Mouse (Mus musculus) midbrain, embryonic 10.5 days (tissue): ENCODE data around the gene Palld. TPM values are rescaled to one million over a fixed set of nuclear protein-coding genes. Genes with fewer than 3 reads are reported as not detected.

Experiments used
- DNase-seq: peaks from one replicate; pipeline ENCODE4 v3.0.0-alpha.2; 2017; ENCODE audit warnings: low spot score
- H3K27ac ChIP-seq: fragments of 300-500 bp; sonication (generic); replicated peaks from 2 replicates; pipeline ENCODE4 v1.5.1; 2016; ENCODE audit warnings: mild to moderate bottlenecking
- H3K27me3 ChIP-seq: fragments of 300-500 bp; sonication (generic); 2 replicates; pipeline ENCODE4 v1.6.1; 2016; ENCODE audit warnings: low read depth, mild to moderate bottlenecking; ENCODE audit not compliant: poor library complexity, severe bottlenecking
- H3K36me3 ChIP-seq: fragments of 300-500 bp; sonication (generic); 2 replicates; pipeline ENCODE4 v1.6.1; 2016; ENCODE audit warnings: mild to moderate bottlenecking, moderate library complexity
- H3K4me1 ChIP-seq: fragments of 300-500 bp; sonication (generic); 2 replicates; pipeline ENCODE4 v1.6.1; 2016
- H3K4me3 ChIP-seq: fragments of 300-500 bp; sonication (generic); 2 replicates; pipeline ENCODE4 v1.5.1; 2016; ENCODE audit warnings: mild to moderate bottlenecking, moderate library complexity
- H3K9me3 ChIP-seq: fragments of 300-500 bp; sonication (generic); replicated peaks from 2 replicates; pipeline ENCODE4 v1.6.1; 2016; ENCODE audit warnings: mild to moderate bottlenecking
- WGBS: fragments of 180-500 bp; shearing (Covaris S2); methylation state at CpG from one replicate; pipeline ENCODE4 v1.1.7; 2016; 5-methylcytosine and 5-hydroxymethylcytosine counted together
- polyA plus RNA-seq: library from polyadenylated mRNA; unstranded; fragments of >200 nt; fragmentation: Nextera tagmentation; extraction: Ambion mirVana; gene quantifications from 2 replicates; pipeline ENCODE4 v1.2.1, GENCODE M21; 2016

Palld gene
- polyA plus RNA-seq, 1 experiment from 2014 or later = 58.2 TPM

- WGBS = 80% methylated on average over 13 of the region's 13 CpGs
- no peak for DNase-seq
- H3K4me1 ChIP-seq = 0 out of 2 replicates have a peak, but pooled peaks cover 4% of the 10 kb centered on the region
- H3K27ac ChIP-seq = no peak overlapping the region
- no peaks in the 10 kb centered on the region for H3K9me3 ChIP-seq
- no peaks in the 10 kb centered on the region for H3K36me3 ChIP-seq
- no peaks in the 10 kb centered on the region for H3K27me3 ChIP-seq
- H3K4me3 ChIP-seq = no peak overlapping the region
Observed at GRCm38 (mm10) chr8:61908303-61909215, 6.1 kb upstream of the Palld start.

DNA sequence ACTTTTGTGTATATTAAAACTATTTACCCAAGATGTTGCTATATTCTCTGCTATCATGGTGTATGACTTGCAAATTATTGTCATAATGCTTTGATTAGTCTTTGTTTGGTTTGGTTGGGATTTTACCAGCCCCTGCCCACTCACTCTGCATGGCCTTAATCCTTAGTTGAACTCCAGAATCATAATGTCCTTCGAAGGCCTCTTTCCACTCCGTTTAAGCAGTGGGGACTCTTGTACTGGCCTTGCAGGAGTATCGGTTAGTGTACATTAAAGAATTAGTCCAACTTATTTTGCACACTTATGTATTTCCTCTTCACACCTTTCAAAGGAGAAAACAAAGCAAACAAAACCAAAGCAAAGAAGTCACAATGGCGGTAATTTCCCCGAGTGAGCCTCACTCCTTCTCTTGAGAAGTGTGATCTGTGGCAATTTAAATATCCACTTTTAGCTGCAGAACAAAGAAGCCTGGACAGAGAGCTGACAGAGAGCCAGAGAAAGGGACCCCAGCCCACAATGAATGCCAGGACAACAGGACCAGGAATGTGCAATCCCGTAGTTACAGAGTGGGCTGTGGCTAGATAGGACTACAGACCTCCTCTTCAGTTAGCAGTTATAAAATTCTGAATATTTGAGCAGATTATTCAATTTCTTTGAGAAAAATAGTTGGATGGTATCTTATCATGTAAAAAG lies 1.3 kb downstream of the Palld start:
- H3K27me3 ChIP-seq = no peaks in the 10 kb centered on the region
- no peaks in the 10 kb centered on the region for H3K9me3 ChIP-seq
- H3K4me1 ChIP-seq = peaks cover 17% of the 10 kb centered on the region
- H3K27ac ChIP-seq = peak overlapping the region; percentile 84
- no peak overlapping the region for H3K4me3 ChIP-seq
- peak; percentile 49 for DNase-seq
- WGBS = 30% methylated on average over 6 of the region's 6 CpGs
- no peaks in the 10 kb centered on the region for H3K36me3 ChIP-seq

GRCm38 (mm10) chr8:61897402-61897801 lies 5.1 kb downstream of the Palld start:
- WGBS = 89% methylated on average over 1 of the region's 1 CpGs
- Histone ChIP-seq H3K4me3 (no peak overlapping the region), H3K4me1 (peaks cover 14% of the 10 kb centered on the region), H3K27ac (no peak overlapping the region), H3K27me3 (no peaks in the 10 kb centered on the region), H3K9me3 (no peaks in the 10 kb centered on the region), H3K36me3 (no peaks in the 10 kb centered on the region)
- no peak for DNase-seq

GRCm38 (mm10) chr8:61896742-61897141 lies 5.7 kb downstream of the Palld start:
- DNase-seq = no peak
- 92% methylated on average over 1 of the region's 1 CpGs for WGBS
- peaks cover 13% of the 10 kb centered on the region for H3K4me1 ChIP-seq
- H3K27me3 ChIP-seq = no peaks in the 10 kb centered on the region
- no peak overlapping the region for H3K27ac ChIP-seq
- H3K4me3 ChIP-seq = no peak overlapping the region
- H3K36me3 ChIP-seq = no peaks in the 10 kb centered on the region
- no peaks in the 10 kb centered on the region for H3K9me3 ChIP-seq

- no peaks in the 10 kb centered on the region for H3K36me3 ChIP-seq
- no peaks in the 10 kb centered on the region for H3K4me1 ChIP-seq
- no peak overlapping the region for H3K27ac ChIP-seq
- no peaks in the 10 kb centered on the region for H3K9me3 ChIP-seq
- H3K4me3 ChIP-seq = no peak overlapping the region
- 60% methylated on average over 2 of the region's 2 CpGs for WGBS
- no peaks in the 10 kb centered on the region for H3K27me3 ChIP-seq
- peak; percentile 39 for DNase-seq
Observed at GRCm38 (mm10) chr8:61894062-61894461, 8.4 kb downstream of the Palld start.

- Histone ChIP-seq H3K4me3 (no peak overlapping the region), H3K4me1 (no peaks in the 10 kb centered on the region), H3K27ac (no peak overlapping the region), H3K36me3 (no peaks in the 10 kb centered on the region), H3K27me3 (no peaks in the 10 kb centered on the region), H3K9me3 (no peaks in the 10 kb centered on the region)
- DNase-seq = no peak
- WGBS = 83% methylated on average over 7 of the region's 7 CpGs
Observed at GRCm38 (mm10) chr8:61877607-61878006, 24.9 kb downstream of the Palld start.

- WGBS = 11% methylated on average over 5 of the region's 5 CpGs
- Histone ChIP-seq H3K27me3 (no peaks in the 10 kb centered on the region), H3K4me3 (no peak overlapping the region), H3K4me1 (no peaks in the 10 kb centered on the region), H3K9me3 (no peaks in the 10 kb centered on the region), H3K36me3 (no peaks in the 10 kb centered on the region), H3K27ac (no peak overlapping the region)
- no peak for DNase-seq
Observed at GRCm38 (mm10) chr8:61875290-61875689, 27.2 kb downstream of the Palld start.

GRCm38 (mm10) chr8:61873994-61874393 lies 28.5 kb downstream of the Palld start:
- DNase-seq = peak; percentile 25
- no peaks in the 10 kb centered on the region for H3K4me1 ChIP-seq
- H3K36me3 ChIP-seq = no peaks in the 10 kb centered on the region
- no peaks in the 10 kb centered on the region for H3K9me3 ChIP-seq
- 39% methylated on average over 9 of the region's 9 CpGs for WGBS
- no peak overlapping the region for H3K27ac ChIP-seq
- H3K4me3 ChIP-seq = no peak overlapping the region
- H3K27me3 ChIP-seq = no peaks in the 10 kb centered on the region

GRCm38 (mm10) chr8:61868481-61868880 lies 34.0 kb downstream of the Palld start:
- no peak overlapping the region for H3K4me3 ChIP-seq
- 92% methylated on average over 3 of the region's 3 CpGs for WGBS
- no peaks in the 10 kb centered on the region for H3K4me1 ChIP-seq
- no peak overlapping the region for H3K27ac ChIP-seq
- no peak for DNase-seq
- no peaks in the 10 kb centered on the region for H3K9me3 ChIP-seq
- no peaks in the 10 kb centered on the region for H3K27me3 ChIP-seq
- no peaks in the 10 kb centered on the region for H3K36me3 ChIP-seq

DNA sequence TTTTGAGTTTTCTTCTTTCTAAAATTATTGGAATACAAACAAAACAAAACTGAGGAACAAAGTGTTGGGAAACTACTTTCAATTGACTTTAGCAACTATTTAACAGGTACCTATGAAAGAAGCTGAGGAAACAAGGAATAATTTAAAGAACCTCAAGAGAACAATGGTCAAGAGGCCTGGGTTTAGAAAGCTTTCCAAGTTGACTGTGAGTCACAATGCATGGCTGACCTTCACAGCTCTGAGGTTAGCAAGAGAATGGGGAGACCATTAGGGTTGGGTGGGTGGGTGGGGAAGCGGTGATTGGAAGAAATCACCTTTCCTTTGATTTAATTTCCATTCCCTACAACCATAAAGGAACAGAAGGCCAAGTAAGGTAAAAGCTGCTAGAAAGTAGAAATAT lies 35.6 kb downstream of the Palld start:
- Histone ChIP-seq H3K4me3 (no peak overlapping the region), H3K36me3 (no peaks in the 10 kb centered on the region), H3K9me3 (no peaks in the 10 kb centered on the region), H3K4me1 (no peaks in the 10 kb centered on the region), H3K27ac (no peak overlapping the region), H3K27me3 (no peaks in the 10 kb centered on the region)
- WGBS = 96% methylated on average over 1 of the region's 1 CpGs
- no peak for DNase-seq

- Histone ChIP-seq H3K4me1 (no peaks in the 10 kb centered on the region), H3K27me3 (no peaks in the 10 kb centered on the region), H3K9me3 (no peaks in the 10 kb centered on the region), H3K4me3 (no peak overlapping the region), H3K27ac (no peak overlapping the region), H3K36me3 (no peaks in the 10 kb centered on the region)
- DNase-seq = no peak
- 87% methylated on average over 7 of the region's 7 CpGs for WGBS
Observed at GRCm38 (mm10) chr8:61865365-61865764, 37.1 kb downstream of the Palld start.

GRCm38 (mm10) chr8:61851270-61851669 lies 51.2 kb downstream of the Palld start:
- Histone ChIP-seq H3K4me1 (peaks cover 13% of the 10 kb centered on the region), H3K27ac (no peak overlapping the region), H3K4me3 (no peak overlapping the region), H3K27me3 (peaks cover 50% of the 10 kb centered on the region), H3K36me3 (no peaks in the 10 kb centered on the region), H3K9me3 (no peaks in the 10 kb centered on the region)
- 89% methylated on average over 4 of the region's 4 CpGs for whole genome bisulfite sequencing
- DNase-seq = no peak

GRCm38 (mm10) chr8:61848581-61849162 lies 53.8 kb downstream of the Palld start:
- Histone ChIP-seq H3K27ac (peak overlapping the region; percentile 57), H3K9me3 (no peaks in the 10 kb centered on the region), H3K36me3 (no peaks in the 10 kb centered on the region), H3K4me3 (no peak overlapping the region), H3K27me3 (peaks cover 50% of the 10 kb centered on the region), H3K4me1 (peaks cover 13% of the 10 kb centered on the region)
- peak; percentile 48 for DNase-seq
- 13% methylated on average over 7 of the region's 7 CpGs for WGBS
